Mouse (Mus musculus) CH12.LX (cell line): Measurements from ENCODE around the gene Hist1h2bc.

Experiments used
- CHD2 ChIP-seq: IDR thresholded peaks from 2 replicates; pipeline ENCODE4 v1.6.1; 2011; ENCODE audit warnings: low read length, improper control_type of control experiment
- CTCF ChIP-seq, 2 experiments: IDR thresholded peaks in 1 of 2; conservative IDR thresholded peaks in 1 of 2; 2 replicates each; pipeline ENCODE4 v1.5.1; 2011 to 2012; ENCODE audit warnings: low read depth in 2 of 2, low read length in 2 of 2, improper control_type of control experiment in 1 of 2, inconsistent platforms in 1 of 2, mild to moderate bottlenecking in 1 of 2, moderate library complexity in 1 of 2
- E2F4 ChIP-seq: IDR thresholded peaks from 2 replicates; pipeline ENCODE4 v1.6.1; 2011; ENCODE audit warnings: low read depth, low read length, improper control_type of control experiment; ENCODE audit not compliant: insufficient replicate concordance
- EP300 ChIP-seq: IDR thresholded peaks from 2 replicates; pipeline ENCODE4 v1.6.1; 2011; ENCODE audit warnings: low read length, improper control_type of control experiment
- ETS1 ChIP-seq: conservative IDR thresholded peaks from 2 replicates; pipeline ENCODE4 v1.6.1; 2012; ENCODE audit warnings: low read depth, mild to moderate bottlenecking, inconsistent platforms, low read length, improper control_type of control experiment, moderate library complexity
- JUND ChIP-seq: conservative IDR thresholded peaks from 2 replicates; pipeline ENCODE4 v1.6.1; 2011; ENCODE audit warnings: low read depth, low read length, improper control_type of control experiment
- MAFK ChIP-seq: IDR thresholded peaks from 2 replicates; pipeline ENCODE4 v1.6.1; 2011; ENCODE audit warnings: low read length, improper control_type of control experiment; ENCODE audit not compliant: insufficient replicate concordance
- MYC ChIP-seq: IDR thresholded peaks from 2 replicates; pipeline ENCODE4 v1.6.1; 2011; ENCODE audit warnings: low read depth, mild to moderate bottlenecking, improper control_type of control experiment, low read length
- RAD21 ChIP-seq: IDR thresholded peaks from 2 replicates; pipeline ENCODE4 v1.6.1; 2011; ENCODE audit warnings: low read depth, mild to moderate bottlenecking, low read length, improper control_type of control experiment, moderate library complexity
- USF1 ChIP-seq: IDR thresholded peaks from 2 replicates; pipeline ENCODE4 v1.6.1; 2014; ENCODE audit warnings: low read depth, mild to moderate bottlenecking, inconsistent platforms, low read length, improper control_type of control experiment
- USF2 ChIP-seq: conservative IDR thresholded peaks from 2 replicates; pipeline ENCODE4 v1.6.1; 2011; ENCODE audit warnings: low read depth, low read length, improper control_type of control experiment
- ZKSCAN1 ChIP-seq: IDR thresholded peaks from 2 replicates; pipeline ENCODE4 v1.6.1; 2012; ENCODE audit warnings: low read depth, inconsistent platforms, low read length, improper control_type of control experiment, borderline replicate concordance

DNA sequence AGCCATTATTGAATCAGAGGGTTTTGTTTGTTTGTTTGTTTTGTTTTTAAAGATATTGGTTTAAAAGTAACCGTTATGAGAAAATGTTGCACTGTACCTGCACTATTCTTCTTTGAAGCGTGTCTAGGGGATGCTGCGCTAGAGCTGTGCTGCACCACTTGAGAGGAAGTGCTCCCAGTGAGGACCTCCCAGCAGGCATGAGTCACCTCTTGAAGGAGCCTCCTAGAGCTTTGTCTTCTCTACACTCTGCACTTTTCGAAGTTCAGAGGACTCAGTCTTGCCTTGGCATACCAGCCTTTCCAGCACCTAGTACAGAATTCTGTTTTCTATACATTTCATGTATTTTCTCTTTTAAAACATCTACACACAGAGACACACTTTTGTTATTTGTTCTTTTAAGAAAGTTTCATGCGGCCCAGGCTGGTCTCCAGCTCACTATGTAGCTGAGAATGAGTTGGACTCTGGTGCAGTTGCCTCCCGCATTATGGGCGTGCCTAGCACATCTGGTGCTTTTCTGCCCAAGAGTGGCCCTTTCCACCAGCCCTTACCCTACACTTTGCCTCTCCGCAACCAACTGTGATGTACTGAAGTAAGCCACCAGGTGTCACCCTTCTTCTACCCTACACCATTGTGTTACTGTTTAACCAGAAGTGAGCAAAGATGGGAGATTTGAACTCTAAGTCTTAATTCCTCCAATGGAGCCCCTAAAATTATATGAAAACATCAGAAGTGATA lies 17.0 kb downstream of the Hist1h2bc start:
- TF ChIP-seq CTCF (conservative IDR thresholded peaks at IDR 0.05 in 1 of 2, IDR thresholded peaks at IDR 0.05 in 1 of 2; ENCODE audit: low read depth in 2 of 2, low read length in 2 of 2) (peak; percentile 45 to 97; a peak in 3 of 4 replicates), ZKSCAN1 (no peak), CHD2 (no peak), MAFK (no peak), RAD21 (peak; percentile 98), EP300 (no peak; the same call in 1 of the 2 replicates), USF1 (no peak), JUND (peak; percentile 20; the same call in 1 of the 2 replicates), MYC (peak; percentile 55; the same call in 1 of the 2 replicates), USF2 (no peak), E2F4 (no peak), ETS1 (no peak)
